Mouse (Mus musculus) limb, embryonic 14.5 days (tissue): ENCODE measurements around the gene Prrx2. TPM values are rescaled to one million over a fixed set of nuclear protein-coding genes. Genes with fewer than 3 reads are reported as not detected.
A peak's percentile ranks its signal among the peaks of the same experiment; 100 is the strongest.

Experiments used
- ATAC-seq: fragments of 200-750 bp; cut with Nextera tagmentation; 2 replicates; pipeline ENCODE4 v1.8.0; 2017; ENCODE audit warnings: low read depth, moderate number of reproducible peaks, moderate TSS enrichment; ENCODE audit not compliant: low FRiP score
- DNase-seq: peaks from one replicate; pipeline ENCODE4 v3.0.0-alpha.2; 2015; ENCODE audit warnings: low spot score
- H3K27ac ChIP-seq: fragments of 300-500 bp; sonication (generic); replicated peaks from 2 replicates; pipeline ENCODE4 v1.5.1; 2014; ENCODE audit warnings: low read depth, mild to moderate bottlenecking, low read length, moderate library complexity, mixed read lengths
- H3K27me3 ChIP-seq: fragments of 300-500 bp; sonication (generic); 2 replicates; pipeline ENCODE4 v1.6.1; 2014; ENCODE audit warnings: low read length, mixed read lengths; ENCODE audit not compliant: control insufficient read depth, insufficient read depth
- H3K36me3 ChIP-seq: fragments of 300-500 bp; sonication (generic); 2 replicates; pipeline ENCODE4 v1.6.1; 2014; ENCODE audit warnings: mild to moderate bottlenecking, low read length, moderate library complexity, mixed read lengths; ENCODE audit not compliant: control insufficient read depth, insufficient read depth
- H3K4me1 ChIP-seq: fragments of 300-500 bp; sonication (generic); 2 replicates; pipeline ENCODE4 v1.6.1; 2014; ENCODE audit warnings: antibody characterized with exemption, low read length, mixed read lengths; ENCODE audit not compliant: control insufficient read depth, insufficient read depth
- H3K4me2 ChIP-seq: fragments of 300-500 bp; sonication (generic); replicated peaks from 2 replicates; pipeline ENCODE4 v1.6.1; 2014; ENCODE audit warnings: low read depth, mild to moderate bottlenecking, low read length, moderate library complexity; ENCODE audit not compliant: severe bottlenecking
- H3K4me3 ChIP-seq: fragments of 300-500 bp; sonication (generic); replicated peaks from 2 replicates; pipeline ENCODE4 v1.5.1; 2014; ENCODE audit warnings: low read length
- H3K9ac ChIP-seq: fragments of 300-500 bp; sonication (generic); 2 replicates; pipeline ENCODE4 v1.6.1; 2014; ENCODE audit warnings: mild to moderate bottlenecking, low read depth, low read length, moderate library complexity; ENCODE audit not compliant: severe bottlenecking
- H3K9me3 ChIP-seq: fragments of 300-500 bp; sonication (generic); 2 replicates; pipeline ENCODE4 v1.6.1; 2016; ENCODE audit warnings: low read length; ENCODE audit not compliant: control insufficient read depth
- POLR2A ChIP-seq: fragments of 200-500 bp; IDR thresholded peaks from 2 replicates; pipeline ENCODE4 v1.8.0; 2012; ENCODE audit warnings: inconsistent platforms, mild to moderate bottlenecking, moderate library complexity, borderline replicate concordance; ENCODE audit not compliant: insufficient read depth, insufficient read length; ENCODE audit errors: extremely low read depth
- WGBS: fragments of 180-500 bp; shearing (Covaris S2); extraction: QIAGEN DNeasy Blood & Tissue Kit; methylation state at CpG from one replicate; pipeline ENCODE4 v1.1.7; 2014; 5-methylcytosine and 5-hydroxymethylcytosine counted together
- polyA plus RNA-seq, 2 experiments: library from polyadenylated mRNA; depleted of rRNA in 1 of 2; stranded (reverse) in 1 of 2; unstranded in 1 of 2; fragments of >200 nt; fragmentation: Nextera tagmentation in 1 of 2; extraction: Ambion mirVana in 1 of 2; gene quantifications; 2 replicates each; pipeline versions ENCODE4 v1.2.1 to v1.2.3; 2012 to 2014

Prrx2 gene
- polyA plus RNA-seq (2012; rRNA removed) (176 and 268 TPM in 2 replicates), polyA plus RNA-seq (2014; fragmentation: Nextera tagmentation; extraction: Ambion mirVana) (93.1 and 112 TPM in 2 replicates)

DNA sequence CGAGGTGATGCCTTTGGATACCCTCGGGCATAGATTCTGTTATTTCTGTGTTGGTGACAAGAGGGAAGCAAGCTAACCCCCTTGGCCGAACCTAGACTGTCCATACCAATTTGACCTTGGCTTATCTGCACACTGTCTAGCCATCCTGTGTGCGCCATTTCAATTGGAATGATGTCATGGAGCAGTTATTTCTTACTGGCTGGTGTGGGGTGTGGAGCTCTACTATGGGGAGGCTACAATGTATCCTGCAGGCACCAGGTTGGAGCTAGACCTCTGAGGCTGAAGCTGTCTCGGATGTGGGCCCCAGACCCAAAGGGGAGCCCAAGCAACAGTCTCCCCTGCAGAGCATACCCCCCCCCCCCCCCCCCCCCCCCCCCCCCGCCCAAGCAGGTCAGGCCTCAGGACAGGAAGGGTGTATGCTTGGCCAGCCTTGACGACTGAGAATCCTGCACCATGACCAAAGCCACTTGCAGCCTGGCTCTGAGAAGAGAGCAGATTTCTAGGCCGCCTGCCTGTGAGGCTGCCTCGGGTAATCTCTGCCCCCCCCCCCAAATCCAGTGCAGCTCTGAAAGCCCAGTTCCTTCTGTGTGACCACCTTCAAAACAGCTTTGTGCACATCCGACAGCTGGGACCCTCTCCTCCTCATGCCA is at the start of gene Prrx2:
Gene Prrx2 (plus strand): TSS at position 600 of the 650 bp plus-strand sequence.
- peaks cover 47% of the 10 kb centered on the region for H3K4me1 ChIP-seq
- no peak within 1 kb of the TSS for H3K4me3 ChIP-seq
- DNase-seq (no peak), ATAC-seq (no peak)
- no peaks in the 10 kb centered on the region for H3K27me3 ChIP-seq
- no peak within 1 kb of the TSS; the same call in 1 of the 2 replicates for H3K9ac ChIP-seq
- no peaks in the 10 kb centered on the region for H3K9me3 ChIP-seq
- 43% methylated on average over 6 of the region's 10 CpGs for WGBS
- H3K4me2 ChIP-seq: 0 out of 2 replicates have a peak within 1 kb of the TSS, but pooled peaks have one; percentile 0
- peak within 1 kb of the TSS; percentile 89 for H3K27ac ChIP-seq
- no peak for TF ChIP-seq POLR2A
- no peaks in the 10 kb centered on the region for H3K36me3 ChIP-seq

DNA sequence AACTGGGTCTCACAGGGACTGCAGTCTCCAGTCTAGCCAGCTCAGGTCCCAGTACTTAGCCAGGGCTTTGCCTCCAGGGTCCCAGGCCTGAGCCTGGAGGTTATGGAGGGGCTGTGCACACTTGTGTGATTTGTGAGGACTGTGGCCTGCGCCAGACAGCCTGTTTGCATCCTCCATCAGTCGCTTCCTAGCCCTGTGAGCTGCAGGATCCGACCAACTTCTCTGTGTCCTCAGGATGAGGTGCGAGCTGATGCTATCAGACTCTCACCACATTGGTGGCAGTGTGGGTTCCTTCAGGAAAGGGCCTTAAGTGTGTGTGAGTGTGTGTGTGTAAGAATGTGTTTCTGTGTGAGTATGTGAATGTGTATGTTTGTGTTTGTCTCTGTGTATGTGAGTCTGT is 47.3 kb upstream of the Prrx2 start:
- no peaks in the 10 kb centered on the region for H3K36me3 ChIP-seq
- H3K4me3 ChIP-seq: no peak overlapping the region
- 51% methylated on average over 4 of the region's 4 CpGs for WGBS
- no peak for TF ChIP-seq POLR2A
- DNase-seq (no peak), ATAC-seq (no peak)
- H3K27me3 ChIP-seq: no peaks in the 10 kb centered on the region
- no peak overlapping the region for H3K9ac ChIP-seq
- H3K27ac ChIP-seq: no peak overlapping the region
- no peaks in the 10 kb centered on the region for H3K9me3 ChIP-seq
- H3K4me1 ChIP-seq: peaks cover 27% of the 10 kb centered on the region
- H3K4me2 ChIP-seq: no peak overlapping the region

DNA sequence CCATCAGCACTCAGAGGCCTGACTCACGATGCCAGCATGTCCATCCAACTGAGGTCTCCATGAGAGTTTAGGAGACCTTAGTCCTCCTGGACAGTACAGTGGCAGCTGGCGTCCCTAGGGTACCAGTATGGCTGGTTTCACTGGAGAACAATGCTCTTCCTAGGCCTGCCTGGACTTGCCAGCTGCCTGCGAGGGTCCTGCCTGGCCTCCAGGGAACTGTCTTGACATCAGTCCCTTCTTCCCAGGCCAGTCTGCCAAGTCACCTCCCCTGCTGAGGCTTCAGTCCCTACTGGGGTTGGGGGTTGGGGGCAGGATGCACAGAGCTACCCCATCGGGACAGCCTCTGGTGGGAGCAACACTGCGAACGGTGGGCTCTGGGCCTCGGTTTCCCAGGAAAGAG is 42.7 kb upstream of the Prrx2 start:
- WGBS: 78% methylated on average over 7 of the region's 7 CpGs
- no peaks in the 10 kb centered on the region for H3K27me3 ChIP-seq
- no peak overlapping the region for H3K27ac ChIP-seq
- no peak overlapping the region for H3K4me3 ChIP-seq
- ATAC-seq (no peak), DNase-seq (no peak)
- no peak for TF ChIP-seq POLR2A
- no peak overlapping the region for H3K9ac ChIP-seq
- no peaks in the 10 kb centered on the region for H3K36me3 ChIP-seq
- H3K4me2 ChIP-seq: no peak overlapping the region
- H3K9me3 ChIP-seq: no peaks in the 10 kb centered on the region
- H3K4me1 ChIP-seq: peaks cover 22% of the 10 kb centered on the region

- TF ChIP-seq POLR2A: 0 out of 2 replicates have a peak, but pooled peaks have one; percentile 15
Observed at GRCm38 (mm10) chr2:30794179-30795108, 40.3 kb upstream of the Prrx2 start.

GRCm38 (mm10) chr2:30795271-30795888 is 39.4 kb upstream of the Prrx2 start:
- peak overlapping the region; percentile 38 for H3K4me3 ChIP-seq
- no peaks in the 10 kb centered on the region for H3K27me3 ChIP-seq
- no peaks in the 10 kb centered on the region for H3K36me3 ChIP-seq
- no peak for TF ChIP-seq POLR2A
- peaks cover 19% of the 10 kb centered on the region for H3K4me1 ChIP-seq
- peak overlapping the region; percentile 60 for H3K4me2 ChIP-seq
- 52% methylated on average over 7 of the region's 7 CpGs for WGBS
- H3K9ac ChIP-seq: no peak overlapping the region
- H3K9me3 ChIP-seq: no peaks in the 10 kb centered on the region
- no peak overlapping the region for H3K27ac ChIP-seq
- DNase-seq: no peak
- no peak for ATAC-seq

More at GRCm38 (mm10) chr2:30794179-30795108, 40.3 kb upstream of the Prrx2 start:
- peak; percentile 81 for ATAC-seq
- H3K9me3 ChIP-seq: no peaks in the 10 kb centered on the region
- WGBS: 6% methylated on average over 48 of the region's 48 CpGs
- peak overlapping the region; percentile 38 for H3K4me3 ChIP-seq
- H3K27me3 ChIP-seq: no peaks in the 10 kb centered on the region
- DNase-seq: peak; percentile 87
- peaks cover 19% of the 10 kb centered on the region for H3K4me1 ChIP-seq
- peak overlapping the region; percentile 60 for H3K4me2 ChIP-seq
- H3K36me3 ChIP-seq: no peaks in the 10 kb centered on the region
- H3K27ac ChIP-seq: peak overlapping the region; percentile 70
- H3K9ac ChIP-seq: peak overlapping the region; percentile 55
